Mouse (Mus musculus): ENCODE measurements around the gene Cerkl.

DNA sequence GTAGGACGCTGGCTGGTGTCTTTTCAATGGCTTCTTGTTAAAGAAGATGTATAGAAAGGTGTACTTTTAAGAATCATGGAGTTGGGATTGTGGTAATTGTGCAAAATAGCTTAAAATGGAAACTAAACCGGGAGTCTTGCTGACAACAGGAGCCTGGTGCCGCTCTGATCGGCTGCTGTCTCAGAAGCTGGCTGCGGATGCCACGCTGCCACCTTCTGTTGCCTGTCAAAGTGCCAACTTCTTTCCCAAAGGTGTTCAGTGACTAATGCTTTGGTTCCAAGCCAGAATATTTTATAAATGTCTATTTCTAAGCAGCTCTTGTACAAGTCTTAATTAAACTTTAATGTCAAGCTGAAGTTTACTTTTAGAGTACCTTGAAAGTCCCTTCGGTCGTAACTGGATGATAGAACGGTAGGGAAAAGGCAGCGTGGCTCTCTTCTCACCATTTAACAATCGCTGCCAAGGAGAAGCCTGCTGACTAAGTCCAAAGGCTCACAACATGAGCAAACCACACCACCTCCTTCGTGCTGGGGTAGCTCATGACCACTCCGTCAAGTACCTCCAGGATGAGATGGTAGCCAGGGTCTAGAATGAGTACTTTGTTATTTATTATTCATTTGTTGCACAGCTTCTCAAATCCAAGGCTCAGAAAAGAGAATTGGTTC lies 147.0 kb downstream of the Cerkl start:
- TF ChIP-seq EP300 (IDR thresholded peaks at IDR 0.05) (no peak), CTCF (IDR thresholded peaks at IDR 0.05) (no peak)

Data from lung, postnatal 0 days (tissue).